Mouse (Mus musculus) heart, embryonic 14.5 days (tissue): ENCODE measurements around the gene Cetn3. TPM values are rescaled to one million over a fixed set of nuclear protein-coding genes. Genes with fewer than 3 reads are reported as not detected.

Experiments used
- ATAC-seq: fragments of 200-750 bp; cut with Nextera tagmentation; 2 replicates; pipeline ENCODE4 v1.8.0; 2017; ENCODE audit warnings: low read depth, moderate TSS enrichment; ENCODE audit not compliant: insufficient number of reproducible peaks, insufficient read depth, low FRiP score
- H3K27ac ChIP-seq, 2 experiments: fragments of 200-500 bp in 1 of 2; fragments of 300-500 bp in 1 of 2; sonication (generic) in 1 of 2; replicated peaks in 1 of 2; 2 replicates each; pipeline ENCODE4 v1.5.1; 2012 to 2014; ENCODE audit warnings: low read depth in 2 of 2, low read length in 2 of 2, control low read depth in 1 of 2, mild to moderate bottlenecking in 1 of 2, mixed read lengths in 1 of 2; ENCODE audit not compliant: control insufficient read depth in 1 of 2, insufficient read depth in 1 of 2
- H3K27me3 ChIP-seq: fragments of 300-500 bp; sonication (generic); 2 replicates; pipeline ENCODE4 v1.6.1; 2014; ENCODE audit warnings: mild to moderate bottlenecking, low read length, control low read depth; ENCODE audit not compliant: control insufficient read depth, insufficient read depth
- H3K36me3 ChIP-seq: fragments of 300-500 bp; sonication (generic); 2 replicates; pipeline ENCODE4 v1.6.1; 2014; ENCODE audit warnings: mild to moderate bottlenecking, control low read depth, low read length, mixed read lengths; ENCODE audit not compliant: control insufficient read depth, insufficient read depth
- H3K4me1 ChIP-seq, 2 experiments: fragments of 200-500 bp in 1 of 2; fragments of 300-500 bp in 1 of 2; sonication (generic) in 1 of 2; 2 replicates each; pipeline ENCODE4 v1.6.1; 2012 to 2014; ENCODE audit warnings: low read length in 2 of 2, control low read depth in 1 of 2, mixed read lengths in 1 of 2; ENCODE audit not compliant: control insufficient read depth in 2 of 2, insufficient read depth in 2 of 2
- H3K4me2 ChIP-seq: fragments of 300-500 bp; sonication (generic); 2 replicates; pipeline ENCODE4 v1.6.1; 2014; ENCODE audit warnings: mild to moderate bottlenecking, low read length
- H3K4me3 ChIP-seq, 2 experiments: fragments of 200-500 bp in 1 of 2; fragments of 300-500 bp in 1 of 2; sonication (generic) in 1 of 2; 2 replicates each; pipeline ENCODE4 v1.5.1; 2012 to 2014; ENCODE audit warnings: low read length in 2 of 2, mild to moderate bottlenecking in 2 of 2, control low read depth in 1 of 2, low read depth in 1 of 2, moderate library complexity in 1 of 2; ENCODE audit not compliant: control insufficient read depth in 1 of 2, insufficient read depth in 1 of 2
- H3K9ac ChIP-seq: fragments of 300-500 bp; sonication (generic); 2 replicates; pipeline ENCODE4 v1.6.1; 2014; ENCODE audit warnings: mild to moderate bottlenecking, low read length
- H3K9me3 ChIP-seq: fragments of 300-500 bp; sonication (generic); 2 replicates; pipeline ENCODE4 v1.6.1; 2016; ENCODE audit warnings: low read length, control low read depth; ENCODE audit not compliant: control insufficient read depth
- WGBS: fragments of 180-500 bp; shearing (Covaris S2); extraction: QIAGEN DNeasy Blood & Tissue Kit; methylation state at CpG from one replicate; pipeline ENCODE4 v1.1.7; 2014; 5-methylcytosine and 5-hydroxymethylcytosine counted together
- polyA plus RNA-seq: library from polyadenylated mRNA; unstranded; fragments of >200 nt; fragmentation: Nextera tagmentation; extraction: Ambion mirVana; gene quantifications from 2 replicates; pipeline ENCODE4 v1.2.1, GENCODE M21; 2014

Cetn3 gene
- polyA plus RNA-seq, 1 experiment from 2014 or later = 226 TPM

DNA sequence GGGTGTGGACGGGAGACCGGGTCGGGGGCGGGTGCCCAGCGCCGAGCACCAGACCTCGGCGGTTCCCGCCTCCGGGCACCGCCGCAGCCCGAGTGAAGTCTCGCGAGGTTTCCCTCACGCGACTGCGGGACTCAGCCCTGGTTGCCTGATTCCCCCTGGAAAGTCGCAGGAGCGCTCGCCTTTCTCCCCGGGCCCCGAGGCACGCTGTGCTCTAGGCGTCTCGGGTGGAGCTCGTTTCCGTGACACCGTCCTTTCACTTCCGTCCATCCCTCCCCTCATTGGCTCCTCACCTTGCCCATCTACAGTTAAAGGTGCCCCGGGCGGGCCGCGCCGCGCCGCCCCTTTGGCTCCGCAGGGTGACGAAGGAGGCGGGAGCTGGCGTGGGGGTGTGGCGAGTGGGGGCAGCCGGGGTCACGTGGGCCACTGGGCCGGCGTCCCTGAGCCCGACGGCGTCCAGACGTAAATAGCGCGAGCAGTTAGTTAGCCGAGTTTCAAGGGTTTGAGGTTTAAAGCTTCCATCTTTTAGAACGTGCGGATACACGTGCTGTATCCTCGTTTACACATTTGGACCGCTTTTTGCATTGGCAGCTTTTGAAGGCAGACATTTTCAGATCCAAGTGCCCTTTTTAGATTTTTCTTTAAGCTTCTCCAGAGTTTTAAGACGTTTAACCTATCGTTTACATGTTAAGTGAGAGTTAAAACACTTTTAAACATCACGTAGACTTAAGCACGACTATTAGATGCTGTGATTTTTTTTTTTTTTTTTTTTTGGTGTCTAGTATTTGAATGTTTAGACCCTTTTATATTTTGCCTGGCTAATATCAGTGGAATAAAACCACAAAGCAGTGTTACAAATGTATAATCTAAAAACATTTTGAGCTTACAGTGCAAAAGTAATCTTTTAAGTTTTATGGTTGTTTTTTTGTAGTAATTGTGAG, 797 bp downstream of the Cetn3 start:
- under 1% methylated on average over 61 of the region's 62 CpGs for WGBS
- peak overlapping the region; percentile 94 for H3K9ac ChIP-seq
- ATAC-seq = peak; percentile 99

DNA sequence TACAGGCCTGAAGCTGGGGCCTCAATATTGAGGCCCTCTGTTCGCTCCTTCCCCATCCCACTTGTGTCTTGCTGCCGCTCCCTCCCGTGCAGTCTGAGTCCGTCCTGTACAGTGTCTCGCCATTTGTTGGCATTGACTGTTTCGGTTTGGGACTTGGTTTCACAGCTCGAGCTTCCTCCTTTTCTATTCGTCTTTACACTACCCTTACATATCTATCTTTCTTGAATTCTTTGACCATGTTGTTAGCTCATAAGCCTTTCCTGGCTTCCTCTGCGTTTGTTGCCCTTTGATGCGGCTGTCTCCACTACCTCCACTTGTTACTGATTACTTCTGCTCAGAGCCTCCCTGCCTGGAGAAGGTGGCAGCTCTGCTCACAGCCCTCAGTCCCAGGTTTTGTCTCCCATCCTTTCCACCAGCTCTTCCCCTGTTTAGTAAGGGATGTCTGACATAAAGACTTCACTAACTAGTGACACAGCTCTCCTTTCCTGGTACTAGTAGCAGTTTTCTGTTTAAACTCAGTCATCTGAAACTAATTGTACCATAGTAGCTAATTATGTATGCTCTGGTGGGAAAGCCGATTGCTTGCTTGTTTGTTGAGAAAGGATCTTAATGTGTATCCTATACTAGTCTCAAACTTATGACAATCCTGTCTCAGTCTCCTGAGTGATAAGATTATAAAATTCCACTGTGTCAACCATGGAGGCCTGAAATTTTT, 3.0 kb downstream of the Cetn3 start:
- Histone ChIP-seq H3K4me1 (peaks cover 3 to 12% of the 10 kb centered on the region in 2 experiments), H3K9ac (no peak overlapping the region), H3K4me2 (no peak overlapping the region), H3K36me3 (peaks cover 46% of the 10 kb centered on the region), H3K4me3 (no peak overlapping the region), H3K27ac (no peak overlapping the region), H3K9me3 (no peaks in the 10 kb centered on the region), H3K27me3 (no peaks in the 10 kb centered on the region)
- no peak for ATAC-seq
- WGBS = 63% methylated on average over 11 of the region's 11 CpGs

More for the DNA sequence above, 797 bp downstream of the Cetn3 start:
- Histone ChIP-seq H3K36me3 (peaks cover 31% of the 10 kb centered on the region), H3K4me2 (peak overlapping the region; percentile 68), H3K4me3 (peak overlapping the region; percentile 75 to 92), H3K4me1 (peaks cover 3 to 12% of the 10 kb centered on the region in 2 experiments), H3K27me3 (no peaks in the 10 kb centered on the region), H3K27ac (peak overlapping the region; percentile 98), H3K9me3 (no peaks in the 10 kb centered on the region)

- H3K27me3 ChIP-seq = no peaks in the 10 kb centered on the region
- no peak overlapping the region for H3K27ac ChIP-seq
- WGBS = 87% methylated on average over 8 of the region's 8 CpGs
- no peak overlapping the region for H3K9ac ChIP-seq
- H3K4me3 ChIP-seq = no peak overlapping the region
- peaks cover 0 to 8% of the 10 kb centered on the region in 2 experiments; a peak in 1 of 4 replicates for H3K4me1 ChIP-seq
- ATAC-seq = no peak
- no peak overlapping the region for H3K4me2 ChIP-seq
- H3K36me3 ChIP-seq = peaks cover 61% of the 10 kb centered on the region
- H3K9me3 ChIP-seq = no peaks in the 10 kb centered on the region
Measured at GRCm38 (mm10) chr13:81790160-81790559, 7.3 kb downstream of the Cetn3 start.

DNA sequence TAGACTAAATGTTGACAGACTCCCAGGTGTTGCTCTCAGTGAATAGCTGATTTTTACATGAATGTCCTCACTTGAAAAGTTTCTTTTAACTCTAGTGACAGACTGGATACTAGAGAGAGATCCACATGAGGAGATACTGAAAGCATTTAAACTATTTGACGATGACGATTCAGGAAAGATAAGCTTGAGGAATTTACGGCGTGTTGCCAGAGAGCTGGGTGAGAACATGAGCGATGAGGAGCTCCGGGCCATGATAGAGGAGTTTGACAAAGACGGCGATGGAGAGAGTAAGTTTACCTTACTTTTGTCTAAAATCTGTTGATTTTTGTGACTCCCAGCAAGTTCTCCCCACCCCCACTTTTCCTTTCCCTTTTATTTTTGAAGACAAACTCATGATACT, 9.0 kb downstream of the Cetn3 start:
- Histone ChIP-seq H3K36me3 (peaks cover 51% of the 10 kb centered on the region), H3K4me1 (peaks cover 0 to 8% of the 10 kb centered on the region in 2 experiments; a peak in 1 of 4 replicates), H3K9me3 (no peaks in the 10 kb centered on the region), H3K4me2 (no peak overlapping the region), H3K9ac (no peak overlapping the region), H3K27me3 (no peaks in the 10 kb centered on the region), H3K27ac (no peak overlapping the region), H3K4me3 (no peak overlapping the region)
- ATAC-seq = no peak
- WGBS = 17% methylated on average over 8 of the region's 8 CpGs

DNA sequence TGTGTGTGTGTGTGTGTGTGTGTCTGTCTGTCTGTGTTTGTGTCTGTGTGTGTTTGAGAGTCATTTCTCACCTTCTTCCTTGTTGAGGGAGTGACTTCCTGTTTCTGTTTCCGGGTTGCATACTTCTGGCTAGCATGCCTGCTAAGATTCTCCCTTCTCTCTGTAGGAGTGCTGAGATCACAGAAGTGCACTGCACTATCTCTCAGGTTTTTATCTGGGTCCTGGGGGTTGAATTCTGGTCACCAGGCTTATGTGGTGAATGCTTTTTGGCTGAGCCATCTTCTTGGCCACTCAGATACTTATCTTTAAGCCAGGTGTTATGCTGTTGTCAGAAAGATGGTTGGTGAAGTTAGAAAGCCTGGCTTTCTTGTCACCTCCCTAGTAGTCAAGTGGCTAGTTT, 11.0 kb downstream of the Cetn3 start:
- no peak overlapping the region for H3K9ac ChIP-seq
- no peak for ATAC-seq
- no peak overlapping the region for H3K27ac ChIP-seq
- peaks cover 39% of the 10 kb centered on the region for H3K36me3 ChIP-seq
- no peaks in the 10 kb centered on the region for H3K27me3 ChIP-seq
- WGBS = 11% methylated on average over 1 of the region's 1 CpGs
- H3K4me2 ChIP-seq = no peak overlapping the region
- no peak overlapping the region for H3K4me3 ChIP-seq
- no peaks in the 10 kb centered on the region for H3K9me3 ChIP-seq
- peaks cover 0 to 8% of the 10 kb centered on the region in 2 experiments; a peak in 1 of 4 replicates for H3K4me1 ChIP-seq

DNA sequence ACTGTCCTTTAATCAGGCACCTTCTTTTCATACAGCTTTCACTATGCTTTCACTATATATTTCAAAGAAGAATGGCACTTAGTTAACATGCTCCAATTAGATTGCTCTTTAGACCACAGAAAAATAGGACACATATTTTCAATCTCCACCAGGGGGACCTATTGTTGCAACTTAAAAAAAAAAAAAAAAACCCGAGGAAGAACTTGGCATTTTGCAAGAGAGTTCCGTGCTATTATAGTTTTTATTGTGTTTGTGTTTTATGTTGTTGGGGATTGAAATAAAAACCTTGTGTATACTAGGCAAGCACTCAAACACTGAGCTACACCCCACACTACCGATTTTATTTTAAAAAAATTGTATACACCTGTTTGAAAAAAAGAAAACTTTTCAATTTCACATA, 18.2 kb downstream of the Cetn3 start:
- Histone ChIP-seq H3K4me1 (peaks cover 0 to 3% of the 10 kb centered on the region in 2 experiments; a peak in 1 of 4 replicates), H3K36me3 (peaks cover 6% of the 10 kb centered on the region; the same call in 1 of the 2 replicates), H3K27me3 (no peaks in the 10 kb centered on the region), H3K9ac (no peak overlapping the region), H3K27ac (no peak overlapping the region), H3K9me3 (no peaks in the 10 kb centered on the region), H3K4me2 (peak overlapping the region; percentile 40), H3K4me3 (no peak overlapping the region)
- ATAC-seq = no peak
- 31% methylated on average over 3 of the region's 3 CpGs for WGBS

- no peaks in the 10 kb centered on the region for H3K36me3 ChIP-seq
- H3K27ac ChIP-seq = no peak overlapping the region
- H3K4me1 ChIP-seq = peaks cover 0 to 3% of the 10 kb centered on the region in 2 experiments; a peak in 1 of 4 replicates
- H3K9me3 ChIP-seq = no peaks in the 10 kb centered on the region
- 46% methylated on average over 4 of the region's 4 CpGs for WGBS
- H3K27me3 ChIP-seq = no peaks in the 10 kb centered on the region
- H3K4me3 ChIP-seq = no peak overlapping the region
- H3K4me2 ChIP-seq = no peak overlapping the region
- H3K9ac ChIP-seq = no peak overlapping the region
- ATAC-seq = no peak
Measured at GRCm38 (mm10) chr13:81803713-81804112, 20.8 kb downstream of the Cetn3 start.
